Mouse (Mus musculus) lung, postnatal 4 days (tissue): ENCODE results near the gene Cnn2.
A peak's percentile ranks its signal among the peaks of the same experiment; 100 is the strongest.

Source experiments
- DNase-seq, 2 experiments: peaks; one replicate each; pipeline ENCODE4 v3.0.0; 2021

The Cnn2 gene

GRCm38 (mm10) chr10:79991099-79991498, 2.7 kb downstream of the Cnn2 start:
- peak in 1 of 2 experiments; percentile 41 for DNase-seq

- DNase-seq: no peak
Measured at GRCm38 (mm10) chr10:79991548-79991947, 3.2 kb downstream of the Cnn2 start.

GRCm38 (mm10) chr10:79994397-79995115, 6.2 kb downstream of the Cnn2 start:
- peak; percentile 65 to 69 for DNase-seq

GRCm38 (mm10) chr10:79995636-79996035, 7.3 kb downstream of the Cnn2 start:
- DNase-seq: no peak

- peak; percentile 96 to 99 for DNase-seq
Measured at GRCm38 (mm10) chr10:79996272-79997033, 8.1 kb downstream of the Cnn2 start, which contains the start of gene Abca7. Gene Abca7, plus strand, starts transcription at chr10:79996494.

- peak; percentile 79 to 81 for DNase-seq
Measured at GRCm38 (mm10) chr10:79997034-79997760, 8.8 kb downstream of the Cnn2 start.

- DNase-seq: peak; percentile 68 to 88
Measured at GRCm38 (mm10) chr10:79997819-79998218, 9.4 kb downstream of the Cnn2 start.

GRCm38 (mm10) chr10:80001945-80002344, 13.6 kb downstream of the Cnn2 start:
- no peak for DNase-seq

- no peak for DNase-seq
Measured at GRCm38 (mm10) chr10:80002829-80003228, 14.4 kb downstream of the Cnn2 start.

- DNase-seq: peak in 1 of 2 experiments; percentile 50
Measured at GRCm38 (mm10) chr10:80003374-80004232, 15.2 kb downstream of the Cnn2 start.

GRCm38 (mm10) chr10:80004233-80004705, 15.9 kb downstream of the Cnn2 start:
- DNase-seq: no peak

- DNase-seq: no peak
Measured at GRCm38 (mm10) chr10:80011740-80012139, 23.4 kb downstream of the Cnn2 start.

GRCm38 (mm10) chr10:80013609-80014008, 25.2 kb downstream of the Cnn2 start:
- no peak for DNase-seq

- peak; percentile 64 to 78 for DNase-seq
Measured at GRCm38 (mm10) chr10:80014484-80015290, 26.3 kb downstream of the Cnn2 start.

GRCm38 (mm10) chr10:80015583-80015982, 27.2 kb downstream of the Cnn2 start:
- peak; percentile 59 to 70 for DNase-seq

GRCm38 (mm10) chr10:80016511-80016910, 28.1 kb downstream of the Cnn2 start, which contains the start of gene Arhgap45:
Gene Arhgap45, plus strand, starts transcription at chr10:80016653.
- DNase-seq: peak; percentile 77 to 78

GRCm38 (mm10) chr10:80016931-80017330, 28.5 kb downstream of the Cnn2 start:
- DNase-seq: no peak

- DNase-seq: peak; percentile 84 to 85
Measured at GRCm38 (mm10) chr10:80017361-80017760, 29.0 kb downstream of the Cnn2 start.

- no peak for DNase-seq
Measured at GRCm38 (mm10) chr10:80017771-80018170, 29.4 kb downstream of the Cnn2 start.

- DNase-seq: peak; percentile 68 to 78
Measured at GRCm38 (mm10) chr10:80018739-80019297, 30.4 kb downstream of the Cnn2 start.
